Mouse (Mus musculus) megakaryocyte progenitor cell, adult 5-6 weeks (primary cell): ENCODE results near the gene Mfap3. TPM values are rescaled to one million over a fixed set of nuclear protein-coding genes. Genes with fewer than 3 reads are reported as not detected.

Experiments used
- ATAC-seq: replicated peaks from 2 replicates; pipeline ENCODE4 v1.8.0; 2016; ENCODE audit warnings: mild to moderate bottlenecking, moderate TSS enrichment, inconsistent platforms; ENCODE audit not compliant: poor library complexity
- total RNA-seq, 2 experiments: library from RNA; stranded (forward) in 1 of 2; stranded (reverse) in 1 of 2; fragments of 157-497, 149-512 nt in 1 of 2; fragments of 200-1000 nt in 1 of 2; gene quantifications; 2 replicates each; pipeline versions ENCODE4 v1.2.3 to v1.2.4; 2015 to 2017

Mfap3 gene
- total RNA-seq, 2 experiments from 2014 or later, result 25.7 to 26.7 TPM

- peak; percentile 20; the same call in 1 of the 2 replicates for ATAC-seq
Measured at GRCm38 (mm10) chr11:57582818-57583635, 64.6 kb downstream of the Mfap3 start.

Other genes with a start within 250 kb of the Mfap3 start
- gene Fam114a2, start within 50 bp of the Mfap3 start, total RNA-seq (2015), result 38.7 and 39.8 TPM in 2 replicates
- 32.1 and 32.4 TPM in 2 replicates for gene Fam114a2, start within 50 bp of the Mfap3 start, total RNA-seq (2017)
- gene Galnt10, start 126.8 kb downstream of the Mfap3 start, total RNA-seq (2015), result 4.0 and 4.8 TPM in 2 replicates
- gene Galnt10, start 126.8 kb downstream of the Mfap3 start, total RNA-seq (2017), result 7.0 and 8.8 TPM in 2 replicates